Mouse (Mus musculus): ENCODE data around the gene Tbk1.

- TF ChIP-seq CTCF (IDR thresholded peaks at IDR 0.05; ENCODE audit: low read depth) (no peak), EP300 (IDR thresholded peaks at IDR 0.05; ENCODE audit: low read depth) (no peak)
These were observed 4.3 kb downstream of the Tbk1 start for GRCm38 (mm10) chr10:121582287-121582686.

All from liver, postnatal 0 days (tissue).